8 mouse cellular contexts compared by ENCODE assay signal in genomic region chr5:8996686-8997512, GRCm38 (mm10). TPM values are rescaled to one million over a fixed set of nuclear protein-coding genes. Genes with fewer than 3 reads are reported as not detected.
DNase-seq lines count a peak whose midpoint lies in the region; ATAC-seq and TF ChIP-seq lines count a peak whose summit lies in the region.

Gene Crot (minus strand): TSS chr5:8997324.

- TF ChIP-seq CTCF in lung, postnatal 0 days (IDR thresholded peaks at IDR 0.05): peak; percentile 48

- H3K9me3 ChIP-seq in hindbrain, embryonic 10.5 days: no peaks in the 10 kb centered on the region
- no peaks in the 10 kb centered on the region for H3K9me3 ChIP-seq in lung, postnatal 0 days (ENCODE audit: low read length)

- peak within 1 kb of the TSS; percentile 55 for H3K9ac ChIP-seq in lung, postnatal 0 days (replicated peaks; ENCODE audit: low read depth)

- peaks cover 30% of the 10 kb centered on the region for H3K4me1 ChIP-seq in hindbrain, embryonic 10.5 days (replicated peaks)
- peaks cover 7% of the 10 kb centered on the region; the same call in 1 of the 2 replicates for H3K4me1 ChIP-seq in lung, postnatal 0 days (ENCODE audit: insufficient read depth, low read depth, low read length)

- H3K27me3 ChIP-seq in hindbrain, embryonic 10.5 days (ENCODE audit: insufficient read depth, poor library complexity, severe bottlenecking): no peaks in the 10 kb centered on the region
- no peaks in the 10 kb centered on the region for H3K27me3 ChIP-seq in lung, postnatal 0 days (replicated peaks; ENCODE audit: insufficient read depth, low read length)

- H3K4me3 ChIP-seq in hindbrain, embryonic 10.5 days: peak within 1 kb of the TSS; percentile 78
- peak within 1 kb of the TSS; percentile 66 for H3K4me3 ChIP-seq in lung, postnatal 0 days (ENCODE audit: low read depth, low read length)

- under 1% methylated on average over 57 of the region's 57 CpGs for WGBS in hindbrain, embryonic 10.5 days
- WGBS in lung, postnatal 0 days: 2% methylated on average over 40 of the region's 57 CpGs

- peak within 1 kb of the TSS; percentile 95 for H3K27ac ChIP-seq in hindbrain, embryonic 10.5 days
- peak within 1 kb of the TSS; percentile 70 for H3K27ac ChIP-seq in lung, postnatal 0 days (ENCODE audit: low read length)

- ATAC-seq in frontal cortex, adult (ENCODE audit: low TSS enrichment): peak; percentile 98
- ATAC-seq in lung, postnatal 0 days: peak; percentile 99

- DNase-seq in MEL-GATA-1-ER (ENCODE audit: extremely low read depth, low read depth): peak; percentile 80
- peak; percentile 88 for DNase-seq in cerebellum, adult 8-10 months
- DNase-seq in hindbrain, embryonic 10.5 days (ENCODE audit: low spot score): peak; percentile 95
- peak; percentile 93 for DNase-seq in layer of hippocampus, adult 9-11 months
- DNase-seq in lung, postnatal 0 days (ENCODE audit: low spot score): peak; percentile 96
- DNase-seq in ovary, postnatal 14 days (ENCODE audit: low spot score): peak; percentile 89
- DNase-seq in thymus, postnatal 14 days: peak; percentile 95

- H3K36me3 ChIP-seq in hindbrain, embryonic 10.5 days: peaks cover 21% of the 10 kb centered on the region
- 0 out of 2 replicates have a peak, but pooled peaks cover under 1% of the 10 kb centered on the region for H3K36me3 ChIP-seq in lung, postnatal 0 days (ENCODE audit: insufficient read depth, low read length)

- peak within 1 kb of the TSS; percentile 55 for H3K4me2 ChIP-seq in lung, postnatal 0 days (replicated peaks; ENCODE audit: low read depth, low read length)

- peak; percentile 39; the same call in 1 of the 2 replicates for TF ChIP-seq EP300 in lung, postnatal 0 days (IDR thresholded peaks at IDR 0.05)

RNA-seq across cellular contexts. Expression of gene Crot, which starts in this region (rescaled TPM):
- 26.4 and 29.4 TPM in 2 replicates for polyA plus RNA-seq in hindbrain, embryonic 10.5 days (2016; fragmentation: Nextera tagmentation; extraction: Ambion mirVana)
- polyA plus RNA-seq in lung, postnatal 0 days (2015; fragmentation: Nextera tagmentation; extraction: Ambion mirVana): 26.3 and 29.5 TPM in 2 replicates

Comparison
In these comparisons a context has a peak if more than half of its experiments do, and no peak if none do; other contexts are left out.
1. Peak in every context shown above with its lines: DNase-seq, ATAC-seq, H3K4me3 ChIP-seq and H3K27ac ChIP-seq.